Mouse (Mus musculus): Measurements from ENCODE around the gene Rnf40.

The Rnf40 gene

GRCm38 (mm10) chr7:127651624-127652023 is 63.1 kb downstream of the Rnf40 start:
- DNase-seq (ENCODE audit: low spot score): no peak

GRCm38 (mm10) chr7:127652050-127652449 is 63.5 kb downstream of the Rnf40 start:
- no peak for DNase-seq (ENCODE audit: low spot score)

- DNase-seq (ENCODE audit: low spot score): no peak
Observed at GRCm38 (mm10) chr7:127654318-127654717, 65.8 kb downstream of the Rnf40 start.

Data from urinary bladder, postnatal 10 days (tissue).